Mouse (Mus musculus): ENCODE results near the gene Ptov1.

DNA sequence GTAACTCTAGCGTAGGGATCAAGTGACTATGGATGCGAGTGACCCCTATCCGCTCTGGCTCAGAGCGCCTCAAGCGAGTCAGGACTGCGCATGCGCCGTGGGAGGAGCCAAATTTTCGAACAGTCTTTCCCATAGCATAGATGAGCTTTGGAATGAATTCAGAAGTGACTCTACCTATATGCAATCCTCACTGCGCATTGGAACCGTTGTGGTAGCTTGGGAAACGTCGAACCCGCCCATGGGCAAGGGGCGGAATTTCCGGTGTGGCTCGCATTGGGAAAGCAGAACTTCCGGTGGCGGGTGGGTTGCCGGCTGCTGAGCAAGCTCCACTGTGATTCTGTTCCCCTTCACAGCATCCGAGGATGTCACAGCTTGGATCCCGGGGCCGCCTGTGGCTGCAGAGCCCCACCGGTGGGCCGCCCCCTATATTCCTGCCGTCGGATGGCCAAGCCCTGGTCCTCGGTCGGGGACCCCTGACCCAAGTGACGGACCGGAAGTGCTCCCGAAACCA, 12.5 kb downstream of the Ptov1 start, which contains the start of gene Pnkp:
- TF ChIP-seq CTCF (IDR thresholded peaks at IDR 0.05; ENCODE audit: extremely low read depth, insufficient read depth, insufficient read length, insufficient replicate concordance): no peak
- no peak; the same call in 1 of the 2 replicates for TF ChIP-seq POLR2A (IDR thresholded peaks at IDR 0.05; ENCODE audit: low read depth, low read length)
